Mouse (Mus musculus) E14TG2a.4 (cell line): ENCODE measurements around the gene Thada.

Experiments used
- CTCF ChIP-seq: conservative IDR thresholded peaks from 2 replicates; pipeline ENCODE4 v1.5.1; 2014; ENCODE audit warnings: low read length
- NANOG ChIP-seq: IDR thresholded peaks from 2 replicates; pipeline ENCODE4 v1.6.1; 2014; ENCODE audit warnings: borderline replicate concordance, low read length, mixed read lengths
- POU5F1 ChIP-seq: IDR thresholded peaks from 2 replicates; pipeline ENCODE4 v1.6.1; 2014; ENCODE audit warnings: low read length, borderline replicate concordance

DNA sequence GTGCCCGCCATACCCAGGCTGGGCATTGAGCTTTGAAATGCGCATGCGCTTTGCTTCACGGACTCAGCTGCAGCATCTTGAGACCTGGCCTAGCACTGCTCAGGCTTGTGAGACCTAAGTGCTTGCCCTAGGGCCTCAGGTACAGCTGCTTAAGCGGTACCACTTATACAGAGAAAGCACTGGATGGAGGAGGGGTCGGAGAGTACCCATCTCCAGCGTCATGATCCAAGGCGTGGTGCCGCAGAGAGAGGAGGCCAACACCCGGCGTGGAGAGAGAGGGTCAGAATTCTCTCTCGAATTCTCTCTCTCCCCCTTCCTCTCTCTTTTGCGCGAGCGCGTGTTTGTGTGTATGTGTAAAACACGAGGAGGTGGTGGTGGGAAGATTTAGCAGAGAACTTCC, 290.8 kb downstream of the Thada start:
- TF ChIP-seq CTCF (no peak), NANOG (no peak), POU5F1 (no peak)
